Mouse (Mus musculus) adrenal gland, adult 2 months (tissue): Measurements from ENCODE around the gene Tmem119. TPM values are rescaled to one million over a fixed set of nuclear protein-coding genes. Genes with fewer than 3 reads are reported as not detected.

Source experiments
- DNase-seq: peaks from one replicate; pipeline ENCODE4 v3.0.0; 2021
- long read RNA-seq: library from polyadenylated mRNA; stranded (forward); transcript quantifications from one replicate; pipeline ENCODE4 v2.0.0, GENCODE M21; 2021
- polyA plus RNA-seq: library from polyadenylated mRNA; depleted of rRNA; stranded (reverse); fragments of >200 nt; gene quantifications from 2 replicates; pipeline ENCODE4 v1.2.3, GENCODE M21; 2012; rRNA removed
- total RNA-seq, 2 experiments: library from RNA; stranded (reverse); gene quantifications; 2 replicates each; pipeline ENCODE4 v1.2.3; 2021

The Tmem119 gene
- 10 to 100 TPM; 10.1 to 19.8 TPM for total RNA-seq
- 20.1 and 21.1 TPM in 2 replicates for polyA plus RNA-seq
- long read RNA-seq, transcript Tmem119-201 (2 exons, 2,242 nt), result major isoform, 18 of 23 reads
- long read RNA-seq, partial matches to known transcripts, result 0 of 23 reads
- long read RNA-seq, other reads (novel, unspliced or antisense), result 5 of 23 reads

DNA sequence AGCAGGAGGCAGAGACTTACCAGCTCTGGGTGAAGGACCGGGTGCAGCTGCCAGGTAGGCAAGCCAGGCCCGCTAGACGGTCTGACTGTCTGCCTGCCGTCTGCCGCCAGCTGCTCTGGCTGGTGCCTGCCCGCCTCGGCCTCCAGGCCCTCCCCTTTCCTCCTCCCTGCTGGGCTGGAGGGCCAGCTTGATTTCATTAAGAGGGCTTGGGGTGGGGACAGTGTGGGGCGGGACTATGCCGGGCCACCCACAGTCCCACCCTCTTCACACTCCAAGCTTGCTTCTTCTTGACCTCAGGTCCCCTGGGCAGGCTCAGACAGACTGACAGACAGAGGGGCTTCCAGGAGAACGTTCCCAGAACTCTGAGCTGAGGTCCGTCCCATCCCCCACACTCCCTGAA is at the start of gene Tmem119:
Gene Tmem119, minus strand, starts transcription at position 237 of the 400 bp plus-strand sequence.
- peak; percentile 64 for DNase-seq

GRCm38 (mm10) chr5:113847636-113848035 is 47.3 kb upstream of the Tmem119 start:
- DNase-seq, result peak; percentile 75

DNA sequence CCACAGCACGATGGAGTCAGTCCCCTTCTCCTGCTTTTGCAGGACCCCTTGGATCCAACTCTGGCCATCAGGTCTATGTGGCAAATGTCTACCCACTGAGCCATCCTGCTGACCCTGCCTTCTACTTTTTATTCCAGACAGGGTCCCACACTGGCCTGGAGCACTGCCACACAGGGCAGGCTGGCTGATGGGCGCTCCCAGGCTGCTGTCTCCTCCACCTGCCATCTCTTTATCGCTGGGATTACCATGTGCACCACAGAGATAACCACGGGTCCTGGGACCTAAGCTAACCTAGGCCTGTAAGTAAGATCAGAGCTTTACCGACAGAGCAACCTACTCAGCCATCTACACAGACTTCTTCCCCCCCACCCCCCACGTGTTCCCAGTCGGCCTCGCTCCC is 46.3 kb upstream of the Tmem119 start:
- DNase-seq, result no peak

- DNase-seq, result no peak
These were observed 45.3 kb upstream of the Tmem119 start for GRCm38 (mm10) chr5:113845627-113846026.

DNA sequence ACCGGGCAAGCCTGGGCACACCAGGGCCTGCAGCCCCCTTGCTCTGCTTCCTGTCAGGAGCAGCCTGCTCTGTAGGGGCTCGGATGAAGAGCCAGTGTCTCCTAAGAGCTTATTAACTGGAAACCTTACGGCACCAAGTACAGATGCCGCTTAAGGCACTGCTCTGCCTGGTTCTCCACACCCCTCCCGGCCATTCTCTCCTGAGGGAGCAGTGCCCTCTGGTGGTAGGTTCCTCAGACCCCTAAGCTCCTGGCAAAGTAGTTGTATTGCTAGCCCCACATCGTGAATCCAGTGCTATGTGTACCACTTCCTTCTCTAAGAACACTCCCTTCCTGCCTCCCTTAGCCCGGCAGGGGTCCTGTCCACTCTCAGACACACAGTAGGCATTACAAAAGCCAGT is 44.4 kb upstream of the Tmem119 start:
- DNase-seq, result peak; percentile 75

DNA sequence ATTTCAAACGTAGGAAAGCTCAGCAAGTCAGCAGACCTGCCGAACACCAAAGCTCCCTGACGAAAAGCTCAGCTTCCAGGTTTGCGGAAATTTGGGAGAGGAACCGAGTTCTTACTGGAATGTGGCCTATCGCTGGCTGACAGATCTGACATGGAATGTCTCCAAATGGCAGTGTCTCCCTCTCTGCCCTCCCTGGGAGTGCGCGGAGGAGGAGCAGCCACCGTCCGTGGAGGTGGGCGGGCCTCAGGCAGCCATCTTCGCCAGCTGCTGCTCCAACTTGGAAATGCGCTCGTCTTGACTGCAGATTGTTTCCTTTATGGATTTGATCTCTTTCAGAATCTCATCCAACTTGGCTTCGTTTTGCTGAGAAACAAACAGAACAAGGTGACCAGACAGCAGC is 43.8 kb upstream of the Tmem119 start:
- DNase-seq, result no peak

DNA sequence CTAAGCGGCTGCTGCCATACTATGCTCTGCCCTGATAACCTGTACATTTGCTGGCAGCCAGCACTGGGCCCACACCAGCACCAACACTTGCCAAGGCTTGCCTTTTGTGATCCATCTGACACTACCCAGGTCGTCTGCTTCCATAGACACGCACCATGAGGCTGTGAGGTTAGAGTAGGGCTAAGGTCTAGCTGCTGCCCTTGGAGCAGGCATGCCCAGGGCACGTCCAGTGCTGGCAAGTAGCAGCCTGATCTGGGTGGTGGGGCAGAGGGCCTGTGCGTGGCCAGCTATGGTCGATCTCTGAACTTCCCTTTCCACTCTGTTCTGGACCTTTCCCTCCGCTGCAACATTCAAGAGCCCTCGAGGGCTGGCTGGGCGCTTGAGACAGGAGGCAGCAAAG is 42.6 kb upstream of the Tmem119 start:
- no peak for DNase-seq

DNA sequence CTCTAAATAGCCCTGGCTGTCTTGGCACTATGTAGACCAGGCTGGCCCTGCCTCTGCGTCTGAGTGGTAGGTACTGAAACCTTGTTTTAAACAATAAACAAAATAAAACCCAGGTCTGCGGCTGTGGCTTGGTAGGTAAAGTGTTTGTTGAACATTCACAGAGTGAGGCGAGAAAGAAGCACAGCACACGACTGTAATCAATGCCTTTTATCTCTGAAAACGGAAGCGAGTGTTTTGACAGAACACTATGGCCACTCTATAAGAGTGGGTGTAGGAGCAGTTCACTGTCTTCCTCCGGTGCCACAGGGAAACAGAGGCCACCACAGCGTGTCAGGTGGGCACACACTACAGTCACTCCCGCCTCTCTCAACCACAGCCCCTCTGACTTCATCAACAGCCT is 41.9 kb upstream of the Tmem119 start:
- DNase-seq, result no peak

- DNase-seq, result no peak
These were observed 41.2 kb upstream of the Tmem119 start for GRCm38 (mm10) chr5:113841243-113842225.

DNA sequence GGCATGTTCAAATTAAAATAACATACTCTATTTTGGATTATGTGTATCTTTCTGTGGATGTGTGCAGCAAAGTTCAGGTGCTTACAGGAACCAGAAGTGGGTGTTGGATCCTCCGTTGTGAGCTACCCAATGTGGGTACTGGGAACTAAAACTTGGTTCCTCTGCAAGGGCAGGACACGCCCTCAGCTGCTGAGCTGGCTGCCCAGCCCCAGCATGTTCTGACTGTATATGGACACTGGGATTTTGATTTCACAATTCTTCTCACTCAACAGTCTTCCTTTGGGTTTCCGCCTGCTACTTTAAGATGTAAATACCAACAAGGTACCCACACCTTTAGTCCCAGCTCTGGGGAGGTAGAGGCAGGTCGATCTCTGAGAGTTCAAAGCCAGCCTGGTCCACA is 40.1 kb upstream of the Tmem119 start:
- no peak for DNase-seq

GRCm38 (mm10) chr5:113836961-113837360 is 36.6 kb upstream of the Tmem119 start:
- DNase-seq, result no peak

GRCm38 (mm10) chr5:113833316-113833947 is 33.1 kb upstream of the Tmem119 start:
- no peak for DNase-seq

DNA sequence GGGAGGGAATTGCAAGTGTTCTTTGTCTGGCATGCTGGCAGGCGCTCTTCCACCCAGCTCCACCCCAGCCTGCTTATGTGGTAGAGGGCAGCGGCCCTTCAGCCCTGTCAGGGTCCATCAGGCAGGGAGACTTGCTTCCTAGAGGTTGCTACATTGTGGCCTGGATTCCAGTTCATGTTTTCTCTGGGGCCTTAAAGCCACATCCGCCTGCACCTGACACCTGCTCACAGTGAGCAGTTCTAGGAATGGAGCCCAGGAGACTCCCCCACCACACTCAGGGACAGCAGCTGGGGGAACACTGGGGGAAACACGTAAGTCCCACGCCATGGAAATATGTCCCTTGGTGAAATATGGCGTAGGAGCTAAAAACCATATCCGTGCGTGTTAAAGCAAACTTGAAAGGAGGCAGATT is 32.2 kb upstream of the Tmem119 start, which contains the start of gene Selplg:
Gene Selplg, minus strand, starts transcription at position 155 of the 412 bp plus-strand sequence.
- DNase-seq, result no peak

DNA sequence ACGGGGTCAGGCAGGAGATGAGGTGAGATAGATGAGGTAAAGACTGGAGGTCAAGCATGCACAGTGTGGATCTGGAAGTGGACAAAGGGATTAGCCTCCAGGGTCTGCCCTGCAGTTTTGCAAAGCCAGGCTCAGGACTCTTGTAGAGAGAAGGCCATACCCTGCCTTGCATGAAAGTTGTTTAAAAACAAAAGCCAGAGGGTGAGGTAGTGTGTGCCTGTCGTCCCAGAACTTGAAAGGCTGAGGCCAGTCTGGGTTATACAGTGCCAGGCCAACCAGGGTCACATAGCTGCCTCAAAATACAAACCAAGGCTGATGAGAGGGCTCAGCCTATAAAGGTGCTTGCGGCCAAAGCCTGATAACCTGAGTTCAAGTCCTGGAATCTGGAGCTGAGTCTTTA is 31.4 kb upstream of the Tmem119 start:
- DNase-seq, result no peak

DNA sequence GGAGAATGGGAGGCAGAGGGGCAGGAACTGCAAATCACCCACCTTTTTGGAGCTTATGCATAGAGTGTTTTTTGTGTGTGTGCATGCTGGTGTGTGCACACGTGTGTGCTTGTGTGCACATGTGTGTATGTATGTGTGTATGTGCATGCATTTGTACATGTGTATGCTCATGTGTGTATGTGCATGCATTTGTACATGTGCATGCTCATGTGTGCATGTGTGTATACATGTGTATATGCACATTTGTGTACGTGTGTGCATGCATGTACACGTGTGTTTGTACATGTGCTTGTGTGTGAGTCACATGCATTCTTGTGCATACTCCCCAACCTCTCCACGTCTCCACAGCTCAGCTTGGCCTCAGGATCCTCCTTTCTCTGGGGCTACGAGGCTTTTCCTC is 30.5 kb upstream of the Tmem119 start:
- no peak for DNase-seq

GRCm38 (mm10) chr5:113830292-113830643 is 30.0 kb upstream of the Tmem119 start:
- no peak for DNase-seq

- DNase-seq, result no peak
These were observed 29.4 kb upstream of the Tmem119 start for GRCm38 (mm10) chr5:113829566-113830291.

DNA sequence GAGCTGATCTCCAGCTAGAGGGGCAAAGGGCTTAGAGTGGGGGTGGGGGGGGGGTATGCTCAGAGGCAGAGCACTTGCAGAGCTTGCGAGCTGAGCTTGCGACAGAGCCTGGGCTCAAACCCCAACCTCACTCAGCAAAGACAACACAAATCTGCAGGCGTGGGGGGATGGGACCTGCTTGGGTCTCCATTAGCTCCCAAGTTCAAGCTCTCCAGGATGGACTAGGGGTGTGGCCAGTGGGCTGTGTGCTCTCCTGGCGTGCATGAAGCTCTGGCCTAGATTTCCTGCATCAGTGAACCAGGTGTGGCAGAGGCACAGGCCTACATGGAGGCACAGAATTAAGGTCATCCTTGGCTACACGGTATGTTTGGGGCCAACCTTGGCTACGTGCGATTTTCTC is 28.2 kb upstream of the Tmem119 start:
- DNase-seq, result no peak

- no peak for DNase-seq
These were observed 27.7 kb upstream of the Tmem119 start for GRCm38 (mm10) chr5:113827991-113828411.

DNA sequence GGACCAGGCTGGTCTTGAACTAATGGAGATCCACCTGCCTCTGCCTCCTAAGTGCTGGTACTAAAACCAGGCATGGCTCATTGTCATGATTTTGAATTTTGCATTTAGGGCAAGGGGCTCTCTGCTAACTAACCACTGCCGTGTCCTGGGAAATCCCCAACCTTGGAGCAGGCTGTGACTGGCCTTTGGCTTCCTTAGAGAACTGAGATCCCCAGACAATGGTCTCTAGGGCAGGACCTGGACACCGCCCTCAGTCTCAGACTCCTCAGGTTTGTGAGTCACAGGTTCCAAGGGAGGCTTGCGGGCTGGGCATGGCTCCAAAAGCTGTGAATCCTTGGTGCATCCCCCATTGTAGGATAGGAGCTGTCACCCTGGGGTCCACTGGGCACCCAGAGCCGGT is 26.3 kb upstream of the Tmem119 start:
- DNase-seq, result no peak

GRCm38 (mm10) chr5:113825558-113825957 is 25.2 kb upstream of the Tmem119 start:
- no peak for DNase-seq

DNA sequence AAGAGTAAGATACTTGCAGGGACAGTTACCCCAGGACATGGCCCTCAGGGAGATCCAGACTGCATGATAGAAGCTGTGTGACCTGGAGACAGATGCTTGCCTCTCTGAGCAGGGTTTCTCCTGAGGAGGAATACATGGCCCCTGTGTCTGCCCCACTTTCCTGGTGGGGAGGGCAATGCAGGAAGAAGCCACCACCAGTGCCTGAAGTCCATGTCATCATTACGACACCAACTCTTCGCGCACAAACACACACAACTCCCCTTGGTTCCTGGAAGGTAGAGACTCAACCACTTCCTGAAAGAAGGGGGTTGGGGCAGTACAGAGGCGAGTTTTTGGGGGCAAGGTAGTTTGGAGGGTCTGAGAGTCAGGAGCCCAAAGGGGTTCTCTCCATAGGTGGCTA is 23.9 kb upstream of the Tmem119 start:
- DNase-seq, result no peak
